Mouse (Mus musculus) lung, adult 2 months (tissue): ENCODE measurements around the gene 5430419D17Rik.

Source experiments
- CTCF ChIP-seq: fragments of 200-500 bp; IDR thresholded peaks from 2 replicates; pipeline ENCODE4 v1.5.1; 2011; ENCODE audit warnings: mild to moderate bottlenecking, low read length, control low read depth; ENCODE audit not compliant: insufficient read depth
- POLR2A ChIP-seq: fragments of 200-500 bp; IDR thresholded peaks from 2 replicates; pipeline ENCODE4 v1.6.1; 2011; ENCODE audit warnings: low read depth, mild to moderate bottlenecking, control low read depth, low read length, borderline replicate concordance; ENCODE audit errors: extremely low read depth

- TF ChIP-seq POLR2A = no peak
- TF ChIP-seq CTCF = no peak
Observed at GRCm38 (mm10) chr7:131333564-131333963, 159.4 kb downstream of the 5430419D17Rik start, which contains the start of gene Fam24a.
